Mouse (Mus musculus) left cerebral cortex, postnatal 10 days (tissue): Measurements from ENCODE around the gene Olfr826. TPM values are rescaled to one million over a fixed set of nuclear protein-coding genes. Genes with fewer than 3 reads are reported as not detected.
"Not testable (repeated sequence)": the region's sequence is repeated elsewhere in the genome, so short reads cannot be mapped to it uniquely, and the experiment has no call there.

Source experiments
- DNase-seq, 2 experiments: peaks; one replicate each; pipeline ENCODE4 v3.0.0; 2021 to 2022; ENCODE audit warnings: low spot score in 2 of 2, mixed read lengths in 1 of 2; ENCODE audit errors: extremely low spot score in 1 of 2
- intact Hi-C: fragments of 180-260 bp; cut with DNase I; formaldehyde crosslinking; loops from one replicate; pipeline ENCODE4 v1.15.1; 2025
- total RNA-seq, 2 experiments: library from RNA; stranded (reverse); gene quantifications; 2 replicates each; pipeline ENCODE4 v1.2.3; 2021

Olfr826 gene
- total RNA-seq: not detected

GRCm38 (mm10) chr10:130184086-130184485 is at the start of gene Olfr826:
Gene Olfr826 (minus strand): TSS chr10:130184186.
- intact Hi-C loops: no loop called here
- no peak for DNase-seq

GRCm38 (mm10) chr10:130232117-130232516 is 48.1 kb upstream of the Olfr826 start:
- DNase-seq: no peak
- intact Hi-C loops: no loop called here

- intact Hi-C loops: loop anchor here (2.0 kb wide), 1 partner anchor 69 kb away; no protein-coding TSS in a partner anchor
- no peak for DNase-seq
Measured at GRCm38 (mm10) chr10:130229584-130229983, 45.6 kb upstream of the Olfr826 start.

- intact Hi-C loops: loop anchor here (2.0 kb wide), 1 partner anchor 71 kb away; no protein-coding TSS in a partner anchor
- DNase-seq: peak; percentile 41 to 42
Measured at GRCm38 (mm10) chr10:130228246-130228645, 44.3 kb upstream of the Olfr826 start.

- DNase-seq: no peak
Measured at GRCm38 (mm10) chr10:130225034-130225433, 41.0 kb upstream of the Olfr826 start.

GRCm38 (mm10) chr10:130214303-130214702 is 30.3 kb upstream of the Olfr826 start, which contains the start of gene Olfr827:
Gene Olfr827 (minus strand): TSS chr10:130214403.
- intact Hi-C loops: no loop called here
- DNase-seq: no peak

More at GRCm38 (mm10) chr10:130225034-130225433, 41.0 kb upstream of the Olfr826 start:
- intact Hi-C loops: no loop called here

- DNase-seq: no peak
- intact Hi-C loops: no loop called here
Measured at GRCm38 (mm10) chr10:130166666-130167065, 17.3 kb downstream of the Olfr826 start, which contains the start of gene Olfr825. Gene Olfr825 (minus strand): TSS chr10:130166766.

- intact Hi-C loops: no loop called here
- no peak for DNase-seq
Measured at GRCm38 (mm10) chr10:130165196-130165595, 18.8 kb downstream of the Olfr826 start.

GRCm38 (mm10) chr10:130144121-130144520 is 39.9 kb downstream of the Olfr826 start:
- intact Hi-C loops: no loop called here
- DNase-seq: no peak

- DNase-seq, intact Hi-C loops: not testable (repeated sequence)
Measured at GRCm38 (mm10) chr10:130142481-130142880, 41.5 kb downstream of the Olfr826 start.

GRCm38 (mm10) chr10:130134811-130135210 is 49.2 kb downstream of the Olfr826 start:
- intact Hi-C loops: no loop called here

GRCm38 (mm10) chr10:130129900-130130299 is 54.1 kb downstream of the Olfr826 start, which contains the start of gene Olfr824:
Gene Olfr824 (minus strand): TSS chr10:130130000.
- intact Hi-C loops, DNase-seq: not testable (repeated sequence)

More at GRCm38 (mm10) chr10:130134811-130135210, 49.2 kb downstream of the Olfr826 start:
- DNase-seq: no peak

Other genes with a start within 250 kb of the Olfr826 start
- gene Olfr818, start 235.1 kb downstream of the Olfr826 start, total RNA-seq: not detected
- gene Olfr819, start 216.9 kb downstream of the Olfr826 start, total RNA-seq: not detected
- not detected for gene Olfr247, start 208.0 kb downstream of the Olfr826 start, total RNA-seq
- gene Gm10310, start 199.1 kb downstream of the Olfr826 start, total RNA-seq: not detected
- gene Olfr820, start 171.6 kb downstream of the Olfr826 start, total RNA-seq: not detected
- gene Olfr821, start 153.8 kb downstream of the Olfr826 start, total RNA-seq: not detected
- gene Olfr822, start 113.0 kb downstream of the Olfr826 start, total RNA-seq: not detected
- not detected for gene Olfr823, start 68.8 kb downstream of the Olfr826 start, total RNA-seq
- gene Olfr824, start 54.2 kb downstream of the Olfr826 start, total RNA-seq: not detected
- gene Olfr825, start 17.4 kb downstream of the Olfr826 start, total RNA-seq: not detected
- not detected for gene Olfr827, start 30.2 kb upstream of the Olfr826 start, total RNA-seq
- gene Neurod4, start 96.1 kb upstream of the Olfr826 start, total RNA-seq: under 1 TPM in 1 of 2 experiments, not detected in 1; 0.19 TPM
- 1 to 10 TPM; 1.8 to 2.4 TPM for gene Tespa1, start 138.7 kb upstream of the Olfr826 start, total RNA-seq
- under 1 TPM; 0.17 to 0.32 TPM for gene Vmn2r84, start 210.1 kb upstream of the Olfr826 start, total RNA-seq
- under 1 TPM; 0.60 to 0.75 TPM for gene Vmn2r85, start 245.5 kb upstream of the Olfr826 start, total RNA-seq